Mouse (Mus musculus) splenic B cell, adult 2 months (primary cell): Measurements from ENCODE around the gene Prdm15.

Experiments used
- DNase-seq: peaks from one replicate; pipeline ENCODE4 v3.0.0-alpha.2; 2011; ENCODE audit warnings: low read depth, low spot score
- H3K27me3 ChIP-seq: 2 replicates; pipeline ENCODE4 v1.6.1; 2012; ENCODE audit warnings: mild to moderate bottlenecking, low read length, moderate library complexity, mixed read lengths; ENCODE audit not compliant: control insufficient read depth, poor library complexity, insufficient read depth, severe bottlenecking
- H3K36me3 ChIP-seq: 2 replicates; pipeline ENCODE4 v1.6.1; 2012; ENCODE audit warnings: mild to moderate bottlenecking, low read length, moderate library complexity, mixed read lengths; ENCODE audit not compliant: control insufficient read depth, poor library complexity, insufficient read depth, severe bottlenecking

Prdm15 gene

GRCm38 (mm10) chr16:97850667-97851060 is 986 bp downstream of the Prdm15 start:
- no peaks in the 10 kb centered on the region; the same call in 1 of the 2 replicates for H3K27me3 ChIP-seq
- H3K36me3 ChIP-seq, result no peaks in the 10 kb centered on the region
- no peak for DNase-seq

DNA sequence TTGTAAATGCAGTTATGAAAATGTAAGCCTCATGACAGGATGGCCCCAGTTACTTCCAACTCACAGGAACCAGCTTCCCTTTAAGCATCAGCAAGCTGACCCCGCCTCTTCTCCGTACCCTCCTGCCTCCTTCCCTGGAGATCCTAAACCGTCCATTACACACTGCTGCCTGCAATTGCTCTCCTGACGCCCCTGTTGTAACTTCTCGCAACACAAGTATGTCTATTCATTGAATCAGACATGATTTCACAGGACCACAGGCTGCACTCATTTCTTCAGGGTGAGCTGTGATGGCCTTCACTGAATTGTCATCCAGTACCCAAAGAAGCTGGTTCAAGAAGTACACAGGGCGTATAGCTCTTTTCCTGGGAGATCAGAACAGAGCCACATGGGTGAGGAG is 2.8 kb downstream of the Prdm15 start:
- no peaks in the 10 kb centered on the region for H3K36me3 ChIP-seq
- H3K27me3 ChIP-seq, result no peaks in the 10 kb centered on the region
- DNase-seq, result no peak

DNA sequence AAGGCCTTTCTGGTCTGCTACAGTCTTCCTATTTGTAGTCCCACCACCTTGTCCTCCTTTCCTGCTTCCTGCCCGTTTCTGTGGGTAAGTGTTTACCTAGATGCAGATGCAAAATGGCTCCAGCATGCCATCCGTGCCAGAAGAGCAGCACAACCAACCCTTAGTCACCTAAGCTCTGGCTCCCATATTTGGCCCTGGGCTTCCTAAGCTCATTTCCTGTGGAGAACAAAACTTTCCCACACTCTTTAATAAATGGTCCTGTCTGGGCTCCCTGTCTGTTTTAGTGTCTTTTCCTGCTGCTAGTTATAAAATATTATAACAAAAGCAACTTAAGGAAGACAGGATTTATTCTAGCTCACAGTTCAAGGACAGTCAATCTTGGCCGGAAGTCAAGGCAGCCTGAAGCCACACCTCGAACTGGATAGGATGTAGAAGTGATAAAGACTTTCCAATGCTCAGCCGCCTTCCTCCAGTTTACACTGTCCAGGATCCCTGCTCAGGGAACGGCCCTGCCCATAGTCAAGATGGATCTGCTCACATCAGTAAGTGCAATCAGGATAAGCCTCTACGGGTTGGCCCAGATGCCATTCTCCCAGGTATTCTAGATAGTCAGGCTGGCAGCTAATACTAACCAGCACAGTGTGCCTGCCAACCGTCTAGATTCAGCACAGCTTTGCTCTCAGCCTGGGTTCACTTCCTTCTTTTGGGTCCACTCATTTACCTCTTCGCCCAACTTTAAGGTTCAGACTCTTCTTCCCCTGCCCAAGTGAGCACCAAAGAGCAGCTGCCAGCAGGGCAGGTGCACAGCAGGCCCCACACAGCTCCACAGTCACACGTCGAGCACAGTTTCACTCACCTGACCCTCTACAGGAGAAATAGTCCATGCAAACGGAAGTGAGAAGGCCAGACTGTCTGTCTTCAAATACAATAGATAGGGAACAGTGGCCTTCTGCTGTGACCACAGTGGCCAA is 6.4 kb downstream of the Prdm15 start:
- Histone ChIP-seq H3K27me3 (no peaks in the 10 kb centered on the region), H3K36me3 (no peaks in the 10 kb centered on the region; the same call in 1 of the 2 replicates)
- DNase-seq, result peak; percentile 60

- no peak for DNase-seq
- Histone ChIP-seq H3K36me3 (no peaks in the 10 kb centered on the region; the same call in 1 of the 2 replicates), H3K27me3 (no peaks in the 10 kb centered on the region)
These were observed 19.5 kb downstream of the Prdm15 start for GRCm38 (mm10) chr16:97832154-97832553.

GRCm38 (mm10) chr16:97828207-97828606 is 23.4 kb downstream of the Prdm15 start:
- H3K27me3 ChIP-seq, result no peaks in the 10 kb centered on the region
- peaks cover 1% of the 10 kb centered on the region; the same call in 1 of the 2 replicates for H3K36me3 ChIP-seq
- no peak for DNase-seq

DNA sequence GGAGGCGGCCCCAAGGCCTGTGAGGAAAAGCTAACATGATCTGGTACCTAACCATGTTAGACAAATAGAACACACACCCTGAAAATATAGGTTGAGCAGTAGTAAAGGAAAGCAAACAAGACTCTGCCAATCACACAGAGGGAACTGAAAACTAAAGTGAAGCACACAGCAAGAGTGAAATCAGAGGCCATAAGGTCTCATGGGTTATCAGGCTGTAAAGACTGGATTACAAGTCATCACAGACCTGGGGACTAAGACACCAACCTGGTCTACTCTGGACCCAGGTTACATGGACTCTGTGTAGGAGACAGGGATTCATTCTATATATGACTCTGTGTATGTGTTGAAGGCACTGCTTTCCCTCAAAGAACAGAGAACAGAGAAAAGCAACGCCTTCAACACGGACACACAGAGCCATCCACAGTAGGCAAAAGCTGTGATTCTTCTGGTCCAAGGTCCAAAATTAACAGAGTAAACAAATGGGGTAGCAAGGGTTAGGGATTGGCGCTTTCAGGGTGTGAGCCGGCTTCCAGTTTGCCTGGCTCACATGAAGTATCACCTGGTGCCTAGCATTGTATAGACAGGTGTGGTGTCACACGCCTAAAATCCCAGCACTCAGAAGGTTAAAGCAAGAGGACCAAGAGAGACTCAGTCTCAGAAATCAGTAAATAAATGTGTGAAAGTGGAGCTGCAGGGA is 28.2 kb downstream of the Prdm15 start:
- Histone ChIP-seq H3K27me3 (no peaks in the 10 kb centered on the region), H3K36me3 (0 out of 2 replicates have a peak, but pooled peaks cover 1% of the 10 kb centered on the region)
- no peak for DNase-seq

DNA sequence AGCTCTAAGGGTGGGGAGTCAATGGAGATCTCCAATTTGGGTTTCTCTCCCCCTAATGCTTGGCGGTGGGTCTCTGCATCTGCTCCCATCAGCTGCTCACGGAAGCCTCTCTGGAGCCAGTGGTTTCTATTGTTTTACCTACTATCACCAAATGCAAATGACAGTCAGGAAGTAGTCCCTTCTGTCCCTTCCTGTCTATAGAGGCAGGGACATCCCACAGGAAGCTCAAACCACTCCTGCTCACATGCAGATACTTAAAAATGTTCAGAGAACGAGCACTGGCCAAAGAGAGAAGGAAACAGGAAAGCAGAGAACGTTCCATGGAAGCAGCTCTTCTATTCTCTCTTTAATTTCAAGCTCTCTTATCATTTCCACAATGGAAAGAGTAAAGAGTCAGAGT is 32.1 kb downstream of the Prdm15 start:
- DNase-seq, result no peak
- Histone ChIP-seq H3K27me3 (no peaks in the 10 kb centered on the region), H3K36me3 (no peaks in the 10 kb centered on the region)

- H3K36me3 ChIP-seq, result 0 out of 2 replicates have a peak, but pooled peaks cover 2% of the 10 kb centered on the region
- H3K27me3 ChIP-seq, result no peaks in the 10 kb centered on the region
- no peak for DNase-seq
These were observed 34.2 kb downstream of the Prdm15 start for GRCm38 (mm10) chr16:97817414-97817813.

- no peak for DNase-seq
- Histone ChIP-seq H3K27me3 (no peaks in the 10 kb centered on the region), H3K36me3 (0 out of 2 replicates have a peak, but pooled peaks cover 2% of the 10 kb centered on the region)
These were observed 36.4 kb downstream of the Prdm15 start for GRCm38 (mm10) chr16:97815269-97815668.

- no peaks in the 10 kb centered on the region for H3K27me3 ChIP-seq
- DNase-seq, result no peak
- H3K36me3 ChIP-seq, result 0 out of 2 replicates have a peak, but pooled peaks cover 2% of the 10 kb centered on the region
These were observed 37.6 kb downstream of the Prdm15 start for GRCm38 (mm10) chr16:97814060-97814459.

GRCm38 (mm10) chr16:97808881-97809280 is 42.8 kb downstream of the Prdm15 start:
- no peak for DNase-seq
- H3K36me3 ChIP-seq, result no peaks in the 10 kb centered on the region

GRCm38 (mm10) chr16:97805646-97806045 is 46.0 kb downstream of the Prdm15 start:
- no peak for DNase-seq
- Histone ChIP-seq H3K36me3 (no peaks in the 10 kb centered on the region; the same call in 1 of the 2 replicates), H3K27me3 (no peaks in the 10 kb centered on the region)

More at GRCm38 (mm10) chr16:97808881-97809280, 42.8 kb downstream of the Prdm15 start:
- no peaks in the 10 kb centered on the region for H3K27me3 ChIP-seq

- peak; percentile 66 for DNase-seq
- no peaks in the 10 kb centered on the region; the same call in 1 of the 2 replicates for H3K36me3 ChIP-seq
These were observed 46.7 kb downstream of the Prdm15 start for GRCm38 (mm10) chr16:97804680-97805547.

More at GRCm38 (mm10) chr16:97804680-97805547, 46.7 kb downstream of the Prdm15 start:
- no peaks in the 10 kb centered on the region for H3K27me3 ChIP-seq
